Mouse (Mus musculus) neural tube, embryonic 15.5 days (tissue): ENCODE data around the gene Vtcn1. TPM values are rescaled to one million over a fixed set of nuclear protein-coding genes. Genes with fewer than 3 reads are reported as not detected.
"Not testable (repeated sequence)": the region's sequence is repeated elsewhere in the genome, so short reads cannot be mapped to it uniquely, and the experiment has no call there.

Source experiments
- ATAC-seq: fragments of 200-750 bp; cut with Nextera tagmentation; 2 replicates; pipeline ENCODE4 v1.8.0; 2017; ENCODE audit warnings: mild to moderate bottlenecking, moderate TSS enrichment, moderate library complexity; ENCODE audit not compliant: low FRiP score
- H3K27ac ChIP-seq: fragments of 300-500 bp; sonication (generic); replicated peaks from 2 replicates; pipeline ENCODE4 v1.5.1; 2015; ENCODE audit warnings: mild to moderate bottlenecking, inconsistent platforms
- H3K27me3 ChIP-seq: fragments of 300-500 bp; sonication (generic); replicated peaks from 2 replicates; pipeline ENCODE4 v1.6.1; 2015; ENCODE audit warnings: inconsistent platforms
- H3K36me3 ChIP-seq: fragments of 300-500 bp; sonication (generic); 2 replicates; pipeline ENCODE4 v1.6.1; 2015; ENCODE audit warnings: inconsistent platforms
- H3K4me1 ChIP-seq: fragments of 300-500 bp; sonication (generic); 2 replicates; pipeline ENCODE4 v1.6.1; 2015; ENCODE audit warnings: inconsistent platforms
- H3K4me2 ChIP-seq: fragments of 300-500 bp; sonication (generic); 2 replicates; pipeline ENCODE4 v1.6.1; 2015; ENCODE audit warnings: inconsistent platforms, mild to moderate bottlenecking, moderate library complexity
- H3K4me3 ChIP-seq: fragments of 300-500 bp; sonication (generic); replicated peaks from 2 replicates; pipeline ENCODE4 v1.5.1; 2015; ENCODE audit warnings: mild to moderate bottlenecking, inconsistent platforms
- H3K9ac ChIP-seq: fragments of 300-500 bp; sonication (generic); replicated peaks from 2 replicates; pipeline ENCODE4 v1.6.1; 2015; ENCODE audit warnings: mild to moderate bottlenecking, inconsistent platforms
- H3K9me3 ChIP-seq: fragments of 300-500 bp; sonication (generic); replicated peaks from 2 replicates; pipeline ENCODE4 v1.6.1; 2016; ENCODE audit warnings: inconsistent platforms
- WGBS: fragments of 180-500 bp; shearing (Covaris S2); methylation state at CpG from one replicate; pipeline ENCODE4 v1.1.7; 2015; ENCODE audit warnings: mixed read lengths; 5-methylcytosine and 5-hydroxymethylcytosine counted together
- polyA plus RNA-seq: library from polyadenylated mRNA; unstranded; fragments of >200 nt; fragmentation: Nextera tagmentation; extraction: Ambion mirVana; gene quantifications from 2 replicates; pipeline ENCODE4 v1.2.1, GENCODE M21; 2015

Gene Vtcn1
- polyA plus RNA-seq, 1 experiment from 2014 or later, result not detected

DNA sequence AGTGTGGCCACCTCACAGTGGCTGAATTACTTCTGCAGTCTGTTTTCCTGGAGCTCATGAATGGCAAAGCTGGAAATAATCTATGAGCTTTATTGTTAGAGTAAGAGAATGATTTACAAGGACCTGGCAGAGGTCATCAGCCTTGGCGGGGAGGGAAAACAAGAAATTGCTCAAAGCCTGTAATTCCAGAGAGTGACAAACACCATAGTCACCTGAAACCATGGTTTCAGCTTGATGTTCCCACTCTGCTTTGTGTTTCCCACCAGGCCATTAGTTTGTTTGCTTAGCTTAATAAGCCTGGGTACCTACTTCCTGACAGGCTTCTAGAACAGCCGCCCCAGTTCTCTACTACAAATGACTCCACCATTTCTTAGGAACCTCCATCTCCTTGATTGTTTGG lies 14.8 kb upstream of the Vtcn1 start:
- no peak overlapping the region for H3K27ac ChIP-seq
- H3K4me3 ChIP-seq, result no peak overlapping the region
- no peak overlapping the region for H3K9ac ChIP-seq
- 33% methylated on average over 2 of the region's 2 CpGs for WGBS
- no peaks in the 10 kb centered on the region for H3K4me1 ChIP-seq
- H3K9me3 ChIP-seq, result no peaks in the 10 kb centered on the region
- ATAC-seq, result no peak
- no peak overlapping the region for H3K4me2 ChIP-seq
- H3K27me3 ChIP-seq, result no peaks in the 10 kb centered on the region
- no peaks in the 10 kb centered on the region for H3K36me3 ChIP-seq

DNA sequence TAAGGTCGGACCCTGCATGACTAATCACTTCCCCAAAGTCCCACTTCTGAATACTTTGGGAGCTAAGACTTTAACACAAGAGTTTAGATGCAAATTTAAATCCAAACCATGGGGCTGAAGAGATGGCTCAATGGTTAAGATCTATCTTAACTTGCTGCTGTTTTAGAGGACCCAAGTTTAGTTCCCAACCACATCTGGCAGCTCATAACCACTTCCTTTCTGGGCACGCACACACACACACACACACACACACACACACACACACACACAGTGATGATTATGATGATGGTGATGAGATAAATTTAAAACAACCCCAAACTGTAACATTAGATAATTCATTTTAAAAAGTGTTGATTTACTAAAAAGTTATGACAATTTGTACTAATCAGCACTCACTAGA lies 13.4 kb upstream of the Vtcn1 start:
- no peaks in the 10 kb centered on the region for H3K4me1 ChIP-seq
- no peak overlapping the region for H3K4me3 ChIP-seq
- H3K9ac ChIP-seq, result no peak overlapping the region
- H3K9me3 ChIP-seq, result no peaks in the 10 kb centered on the region
- no peak overlapping the region for H3K4me2 ChIP-seq
- 85% methylated on average over 2 of the region's 2 CpGs for WGBS
- H3K27me3 ChIP-seq, result no peaks in the 10 kb centered on the region
- no peaks in the 10 kb centered on the region for H3K36me3 ChIP-seq
- no peak for ATAC-seq
- H3K27ac ChIP-seq, result no peak overlapping the region

DNA sequence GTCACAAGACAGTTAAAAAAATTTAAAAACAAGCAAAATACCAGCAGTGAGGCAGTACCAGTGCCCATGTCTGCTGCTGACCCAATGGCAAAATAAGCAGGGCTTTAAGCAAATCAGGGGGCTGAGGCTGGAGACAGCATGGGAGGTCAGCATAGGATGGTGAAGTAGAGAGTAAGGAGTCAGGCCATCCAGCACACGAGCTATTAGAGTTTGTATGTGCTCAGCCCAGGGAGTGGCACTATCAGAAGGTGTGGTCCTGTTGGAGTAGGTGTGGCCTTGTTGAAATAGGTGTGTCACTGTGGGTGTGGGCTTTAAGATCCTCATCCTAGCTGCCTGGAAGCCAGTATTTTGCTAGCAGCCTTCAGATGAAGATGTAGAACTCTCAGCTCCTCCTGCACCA lies 9.8 kb upstream of the Vtcn1 start:
- H3K4me3 ChIP-seq, H3K4me1 ChIP-seq, H3K27me3 ChIP-seq, H3K27ac ChIP-seq, ATAC-seq, H3K36me3 ChIP-seq, H3K9me3 ChIP-seq, H3K9ac ChIP-seq, H3K4me2 ChIP-seq: not testable (repeated sequence)
- WGBS, result 52% methylated on average over 1 of the region's 1 CpGs

DNA sequence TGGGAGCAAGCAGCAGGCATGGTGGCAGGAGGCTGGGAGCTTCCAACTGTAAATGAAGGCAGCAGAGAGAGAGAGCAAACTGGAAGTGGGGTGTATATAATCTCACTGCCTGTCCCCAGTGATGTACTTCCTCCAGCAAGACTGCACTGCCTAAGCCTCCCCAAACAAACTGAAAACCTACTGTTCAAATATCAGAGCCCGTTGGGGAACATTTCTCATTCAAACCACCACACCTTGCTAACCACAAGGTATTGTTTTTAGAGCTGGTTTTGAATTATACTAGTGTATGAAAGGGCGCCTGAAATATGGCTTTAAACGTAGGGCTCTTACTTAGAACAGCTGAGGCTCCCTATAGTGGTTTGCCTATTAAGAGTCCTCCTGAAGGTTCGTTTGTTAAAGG lies 6.5 kb upstream of the Vtcn1 start:
- H3K27me3 ChIP-seq, result no peaks in the 10 kb centered on the region
- H3K4me1 ChIP-seq, result peaks cover 8% of the 10 kb centered on the region
- WGBS, result 79% methylated on average over 4 of the region's 4 CpGs
- H3K4me3 ChIP-seq, result no peak overlapping the region
- H3K27ac ChIP-seq, result no peak overlapping the region
- H3K9me3 ChIP-seq, result no peaks in the 10 kb centered on the region
- no peaks in the 10 kb centered on the region for H3K36me3 ChIP-seq
- H3K9ac ChIP-seq, result no peak overlapping the region
- ATAC-seq, result no peak
- no peak overlapping the region for H3K4me2 ChIP-seq

DNA sequence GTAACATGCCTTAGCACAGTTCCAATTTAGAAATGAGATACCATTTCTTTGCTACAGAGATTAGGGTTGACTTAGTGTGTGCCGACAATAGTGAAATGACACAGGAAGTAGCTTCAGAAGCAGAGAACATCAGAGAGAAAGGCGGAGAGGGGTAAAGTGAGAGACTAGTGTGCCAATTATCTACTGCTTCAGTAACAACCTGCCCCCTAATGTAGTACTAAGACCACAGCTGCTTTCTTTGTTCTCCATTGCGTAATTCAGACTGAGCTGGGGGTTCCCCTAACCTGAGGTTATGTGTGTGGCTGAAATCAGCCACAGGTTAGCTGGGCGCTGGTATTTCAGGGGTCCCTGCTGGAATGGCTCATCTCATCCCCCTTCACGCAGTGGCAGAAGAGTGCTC lies 5.7 kb upstream of the Vtcn1 start:
- Histone ChIP-seq H3K36me3 (no peaks in the 10 kb centered on the region), H3K27me3 (no peaks in the 10 kb centered on the region), H3K4me1 (peaks cover 8% of the 10 kb centered on the region), H3K9ac (no peak overlapping the region), H3K4me3 (no peak overlapping the region), H3K27ac (no peak overlapping the region), H3K9me3 (no peaks in the 10 kb centered on the region), H3K4me2 (no peak overlapping the region)
- WGBS, result 97% methylated on average over 5 of the region's 5 CpGs
- no peak for ATAC-seq

DNA sequence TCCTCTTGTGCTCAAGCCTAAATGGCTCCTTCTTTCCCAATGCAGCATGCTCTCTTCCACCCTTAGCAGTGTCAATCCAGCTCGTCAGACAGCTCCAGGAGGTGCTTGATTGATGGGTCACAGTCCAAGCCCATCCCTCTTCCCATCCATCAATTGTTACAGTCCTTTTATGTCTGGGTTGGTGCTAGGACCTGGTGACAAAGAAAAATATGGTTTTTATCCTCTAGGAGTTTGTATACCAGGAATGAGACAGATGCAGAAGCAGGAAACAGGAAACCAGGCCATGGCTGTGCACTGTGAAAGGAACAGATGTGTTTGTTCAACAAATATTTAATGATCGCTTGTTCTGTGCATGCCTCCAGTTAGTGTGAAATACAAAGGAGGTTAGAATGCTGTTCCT lies 4.4 kb upstream of the Vtcn1 start:
- no peaks in the 10 kb centered on the region for H3K27me3 ChIP-seq
- no peaks in the 10 kb centered on the region for H3K36me3 ChIP-seq
- WGBS, result 55% methylated on average over 2 of the region's 2 CpGs
- no peak overlapping the region; the same call in 1 of the 2 replicates for H3K9ac ChIP-seq
- H3K4me2 ChIP-seq, result no peak overlapping the region
- ATAC-seq, result peak; percentile 78
- H3K4me3 ChIP-seq, result no peak overlapping the region
- peak overlapping the region; percentile 68 for H3K27ac ChIP-seq
- H3K4me1 ChIP-seq, result peaks cover 8% of the 10 kb centered on the region
- no peaks in the 10 kb centered on the region for H3K9me3 ChIP-seq

DNA sequence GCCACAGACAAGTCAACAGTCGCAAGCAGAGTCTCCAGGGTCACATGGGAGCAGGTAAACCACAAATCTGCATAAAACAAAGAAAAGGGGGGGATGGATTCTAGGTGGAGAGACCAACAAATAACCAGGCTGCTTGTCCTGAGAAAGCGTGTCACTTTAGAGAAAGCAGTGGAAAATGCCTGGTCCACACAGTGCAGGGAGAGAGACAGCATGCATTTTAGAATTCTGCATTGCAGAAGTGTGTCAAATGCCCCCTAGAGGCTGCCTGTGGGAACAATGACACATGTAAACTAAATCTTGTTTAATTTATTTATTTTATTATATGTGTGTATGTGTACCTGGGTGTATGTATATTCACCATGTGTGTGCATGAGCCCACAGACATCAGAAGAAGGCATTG lies 4.0 kb upstream of the Vtcn1 start:
- peak overlapping the region; percentile 68 for H3K27ac ChIP-seq

DNA sequence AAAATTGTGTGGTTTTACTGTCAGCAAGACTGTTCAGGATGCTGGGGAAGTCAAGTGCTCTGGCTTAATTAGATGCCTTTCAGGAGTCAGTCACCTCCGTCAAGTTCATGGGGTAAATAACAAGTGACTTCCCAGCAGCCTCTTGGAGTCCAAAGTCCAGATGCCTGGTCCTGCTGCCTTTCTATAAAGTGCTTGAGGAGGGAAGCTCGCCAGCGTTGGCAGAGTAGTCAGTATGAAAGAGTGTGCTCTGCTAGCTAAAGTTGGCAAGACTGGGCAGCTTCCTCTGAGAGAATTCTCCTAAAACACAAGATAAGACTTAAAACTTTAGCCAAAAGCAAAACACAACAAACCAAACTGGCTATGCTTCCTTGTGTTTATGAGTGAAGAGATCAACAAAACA lies 18.5 kb downstream of the Vtcn1 start:
- ATAC-seq, result no peak
- H3K27me3 ChIP-seq, result no peaks in the 10 kb centered on the region
- H3K4me3 ChIP-seq, result no peak overlapping the region
- no peaks in the 10 kb centered on the region for H3K9me3 ChIP-seq
- no peak overlapping the region for H3K27ac ChIP-seq
- no peaks in the 10 kb centered on the region for H3K36me3 ChIP-seq
- H3K4me2 ChIP-seq, result no peak overlapping the region
- H3K4me1 ChIP-seq, result no peaks in the 10 kb centered on the region
- WGBS, result 82% methylated on average over 3 of the region's 3 CpGs
- H3K9ac ChIP-seq, result no peak overlapping the region

More for the DNA sequence above, 4.0 kb upstream of the Vtcn1 start:
- Histone ChIP-seq H3K36me3 (no peaks in the 10 kb centered on the region), H3K9me3 (no peaks in the 10 kb centered on the region), H3K4me3 (no peak overlapping the region), H3K9ac (no peak overlapping the region), H3K27me3 (no peaks in the 10 kb centered on the region), H3K4me1 (peaks cover 8% of the 10 kb centered on the region), H3K4me2 (no peak overlapping the region)
- WGBS, result 42% methylated on average over 2 of the region's 2 CpGs
- ATAC-seq, result peak; percentile 71

DNA sequence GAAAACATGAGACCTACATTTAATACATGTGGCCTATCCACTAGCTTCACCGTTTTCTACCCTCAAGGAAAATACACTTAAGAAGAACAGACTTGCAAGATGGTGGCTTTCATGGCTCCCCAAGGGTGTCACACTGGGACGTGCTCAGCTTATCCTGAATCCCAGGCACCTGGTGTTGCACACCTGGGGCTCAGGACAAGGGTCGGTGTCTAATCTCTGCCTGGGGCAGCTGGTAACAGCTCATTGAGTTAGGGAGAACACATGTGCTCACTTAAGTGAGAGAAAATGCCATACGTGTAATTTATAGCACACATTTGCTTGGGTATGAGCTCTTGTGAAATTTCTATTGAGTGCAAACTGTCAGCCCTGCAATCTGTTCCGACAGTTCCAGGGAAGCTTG lies 19.1 kb downstream of the Vtcn1 start:
- Histone ChIP-seq H3K4me2 (no peak overlapping the region), H3K27ac (no peak overlapping the region), H3K4me3 (no peak overlapping the region), H3K9me3 (no peaks in the 10 kb centered on the region), H3K36me3 (no peaks in the 10 kb centered on the region), H3K27me3 (no peaks in the 10 kb centered on the region), H3K9ac (no peak overlapping the region), H3K4me1 (no peaks in the 10 kb centered on the region)
- no peak for ATAC-seq
- 45% methylated on average over 5 of the region's 5 CpGs for WGBS

DNA sequence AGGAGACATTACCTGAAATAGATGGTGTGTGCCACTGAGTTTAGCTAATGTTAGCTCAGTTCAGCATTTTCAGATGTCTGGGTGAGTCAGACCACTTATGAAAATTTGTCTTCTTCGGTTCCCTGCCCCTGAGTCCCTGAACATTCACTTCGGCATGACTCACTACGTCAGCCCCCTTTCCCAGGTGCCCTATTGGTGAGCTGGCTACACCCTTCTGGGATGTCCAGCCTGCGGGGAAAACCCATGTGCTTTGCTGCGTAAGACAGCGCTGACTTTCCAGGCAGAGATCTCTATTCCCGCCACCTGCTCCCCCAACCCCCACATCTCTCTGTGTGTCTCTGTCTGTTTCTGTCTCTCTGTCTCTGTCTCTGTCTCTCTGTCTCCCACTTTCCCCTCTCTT lies 23.1 kb downstream of the Vtcn1 start:
- H3K9me3 ChIP-seq, result no peaks in the 10 kb centered on the region
- H3K4me1 ChIP-seq, result no peaks in the 10 kb centered on the region
- no peak overlapping the region for H3K27ac ChIP-seq
- no peaks in the 10 kb centered on the region for H3K27me3 ChIP-seq
- WGBS, result 84% methylated on average over 7 of the region's 7 CpGs
- no peak overlapping the region for H3K4me2 ChIP-seq
- H3K4me3 ChIP-seq, result no peak overlapping the region
- ATAC-seq, result no peak
- no peaks in the 10 kb centered on the region for H3K36me3 ChIP-seq
- no peak overlapping the region for H3K9ac ChIP-seq

DNA sequence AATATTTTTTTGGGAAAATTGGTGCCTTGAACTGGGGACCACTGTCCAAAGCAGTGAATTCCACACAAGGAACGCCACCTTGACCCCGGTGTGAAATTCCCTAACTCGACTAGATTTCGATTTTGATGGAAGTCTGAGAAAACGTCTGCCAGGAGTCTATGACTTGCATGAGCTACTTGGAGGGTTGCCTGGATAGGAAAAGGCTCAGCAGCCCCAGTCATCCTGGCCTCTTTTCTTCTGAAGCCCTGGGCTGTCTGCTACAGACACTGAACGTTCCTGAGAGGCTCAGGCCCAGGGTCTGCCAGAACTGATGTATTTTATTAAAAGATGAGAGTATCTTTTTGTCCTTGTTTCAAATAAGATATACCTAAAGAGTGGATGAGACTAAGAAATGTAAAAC lies 25.2 kb downstream of the Vtcn1 start:
- Histone ChIP-seq H3K4me3 (no peak overlapping the region), H3K27ac (no peak overlapping the region), H3K9ac (no peak overlapping the region), H3K36me3 (no peaks in the 10 kb centered on the region), H3K27me3 (no peaks in the 10 kb centered on the region), H3K4me1 (no peaks in the 10 kb centered on the region), H3K9me3 (no peaks in the 10 kb centered on the region), H3K4me2 (no peak overlapping the region)
- ATAC-seq, result no peak
- WGBS, result 87% methylated on average over 6 of the region's 6 CpGs

DNA sequence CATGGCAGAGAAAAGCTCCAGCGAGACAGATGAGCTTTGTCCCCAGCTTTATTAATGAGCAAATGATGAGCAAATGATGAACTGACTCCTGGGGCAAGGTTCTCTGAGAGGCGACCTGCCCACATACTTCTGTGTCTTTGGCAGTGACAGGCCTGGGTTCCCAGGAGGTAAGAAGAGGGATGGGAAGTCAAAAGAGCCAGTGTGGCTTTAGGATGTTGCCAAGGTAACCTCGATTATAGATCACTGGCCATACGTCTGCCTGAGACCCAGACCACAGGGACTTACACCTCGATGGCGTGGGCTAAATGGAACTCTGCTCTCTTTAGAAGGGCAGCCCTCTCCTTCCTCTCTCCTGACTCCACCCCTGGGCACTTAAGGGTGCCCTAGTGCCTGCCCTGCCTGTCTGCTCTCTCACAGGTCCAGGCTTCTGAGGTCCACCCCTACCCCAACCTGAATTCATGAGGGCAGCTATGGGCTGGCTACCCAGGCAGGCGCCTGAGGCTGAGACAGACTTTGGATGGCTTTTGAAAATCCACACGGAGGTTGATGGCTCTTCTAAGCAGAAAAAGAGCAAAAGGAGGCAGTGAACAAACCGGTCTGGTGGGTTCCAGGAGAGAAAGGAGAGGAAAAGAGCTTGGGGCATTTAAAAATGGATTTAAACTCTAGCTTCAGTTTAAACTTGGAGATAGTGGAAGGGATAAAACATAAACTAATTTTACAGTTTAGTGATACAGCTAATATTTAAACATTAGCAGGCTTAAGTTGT lies 31.0 kb downstream of the Vtcn1 start:
- Histone ChIP-seq H3K9me3 (no peaks in the 10 kb centered on the region), H3K4me1 (peaks cover under 1% of the 10 kb centered on the region; the same call in 1 of the 2 replicates), H3K9ac (no peak overlapping the region), H3K4me3 (no peak overlapping the region), H3K4me2 (no peak overlapping the region), H3K27me3 (no peaks in the 10 kb centered on the region), H3K36me3 (no peaks in the 10 kb centered on the region), H3K27ac (no peak overlapping the region)
- no peak for ATAC-seq
- WGBS, result 54% methylated on average over 9 of the region's 9 CpGs
